Mouse (Mus musculus) cerebellum, adult 11-12 months (tissue): ENCODE results near the gene Hoxa1.

Experiments used
- DNase-seq: peaks from one replicate; pipeline ENCODE4 v3.0.0; 2022

Hoxa1 gene

GRCm38 (mm10) chr6:52156551-52157200, 1.4 kb downstream of the Hoxa1 start:
- DNase-seq: no peak

- DNase-seq: no peak
Measured at GRCm38 (mm10) chr6:52155471-52155870, 2.6 kb downstream of the Hoxa1 start.

- no peak for DNase-seq
Measured at GRCm38 (mm10) chr6:52154044-52154443, 4.1 kb downstream of the Hoxa1 start.

- DNase-seq: no peak
Measured at GRCm38 (mm10) chr6:52153270-52153669, 4.8 kb downstream of the Hoxa1 start.

GRCm38 (mm10) chr6:52152226-52153193, 5.6 kb downstream of the Hoxa1 start:
- no peak for DNase-seq

- DNase-seq: no peak
Measured at GRCm38 (mm10) chr6:52151571-52151970, 6.5 kb downstream of the Hoxa1 start.

- no peak for DNase-seq
Measured at GRCm38 (mm10) chr6:52150401-52150966, 7.6 kb downstream of the Hoxa1 start.

- no peak for DNase-seq
Measured at GRCm38 (mm10) chr6:52139115-52139514, 19.0 kb downstream of the Hoxa1 start.

- DNase-seq: no peak
Measured at GRCm38 (mm10) chr6:52138576-52138975, 19.5 kb downstream of the Hoxa1 start.

- DNase-seq: no peak
Measured at GRCm38 (mm10) chr6:52137841-52138535, 20.1 kb downstream of the Hoxa1 start.

GRCm38 (mm10) chr6:52123673-52124072, 34.4 kb downstream of the Hoxa1 start:
- DNase-seq: no peak

GRCm38 (mm10) chr6:52121173-52121572, 36.9 kb downstream of the Hoxa1 start:
- DNase-seq: no peak

GRCm38 (mm10) chr6:52118903-52119635, 39.0 kb downstream of the Hoxa1 start:
- DNase-seq: no peak

GRCm38 (mm10) chr6:52115899-52116298, 42.2 kb downstream of the Hoxa1 start:
- DNase-seq: no peak

GRCm38 (mm10) chr6:52111846-52112245, 46.3 kb downstream of the Hoxa1 start:
- DNase-seq: no peak

- DNase-seq: no peak
Measured at GRCm38 (mm10) chr6:52107400-52107799, 50.7 kb downstream of the Hoxa1 start.

- no peak for DNase-seq
Measured at GRCm38 (mm10) chr6:52106716-52107115, 51.4 kb downstream of the Hoxa1 start.

- no peak for DNase-seq
Measured at GRCm38 (mm10) chr6:52106178-52106577, 51.9 kb downstream of the Hoxa1 start.
